Comparison of ENCODE assay signal across 10 mouse cellular contexts in genomic region chr6:113283500-113283899, GRCm38 (mm10). TPM values are rescaled to one million over a fixed set of nuclear protein-coding genes. Genes with fewer than 3 reads are reported as not detected.
A peak's percentile ranks its signal among the peaks of the same experiment; 100 is the strongest.
DNase-seq lines count a peak whose midpoint lies in the region; ATAC-seq and TF ChIP-seq lines count a peak whose summit lies in the region.
"Had no signal": no experiment of that assay in that cellular context is flagged by ENCODE, and none has a peak within 500 bp of the region (broad histone marks: within the 10 kb centered on the region; RNA-seq: fewer than 3 reads in every experiment).

No protein-coding gene starts in this region.

- H3K4me3 ChIP-seq in forebrain, embryonic 15.5 days: no peak overlapping the region
- H3K4me3 ChIP-seq in forebrain, embryonic 14.5 days (ENCODE audit: low read depth, low read length): no peak overlapping the region
- H3K4me3 ChIP-seq in intestine, embryonic 15.5 days (replicated peaks): no peak overlapping the region
- peak overlapping the region; percentile 19; the same call in 1 of the 2 replicates for H3K4me3 ChIP-seq in stomach, embryonic 16.5 days (replicated peaks; ENCODE audit: low read length)
- no peak overlapping the region for H3K4me3 ChIP-seq in layer of hippocampus, adult 2 months
- no peak overlapping the region for H3K4me3 ChIP-seq in gastrocnemius, adult 2 months
- H3K4me3 ChIP-seq: megakaryocyte, embryonic 14.5 days had no signal

- peaks cover 7% of the 10 kb centered on the region; the same call in 1 of the 2 replicates for H3K36me3 ChIP-seq in forebrain, embryonic 15.5 days
- peaks cover 13% of the 10 kb centered on the region; the same call in 1 of the 2 replicates for H3K36me3 ChIP-seq in forebrain, embryonic 14.5 days (ENCODE audit: control insufficient read depth, insufficient read depth, low read length)
- no peaks in the 10 kb centered on the region for H3K36me3 ChIP-seq in intestine, embryonic 15.5 days
- H3K36me3 ChIP-seq in stomach, embryonic 16.5 days (ENCODE audit: control insufficient read depth, insufficient read depth, low read length): no peaks in the 10 kb centered on the region

- intact Hi-C loops in gastrocnemius, adult 2 months (cut with DNase I): no loop called here

- no peak overlapping the region for H3K27ac ChIP-seq in forebrain, embryonic 15.5 days (replicated peaks)
- H3K27ac ChIP-seq in forebrain, embryonic 14.5 days (ENCODE audit: low read depth, low read length): no peak overlapping the region
- H3K27ac ChIP-seq in intestine, embryonic 15.5 days: no peak overlapping the region
- H3K27ac ChIP-seq in stomach, embryonic 16.5 days (ENCODE audit: low read length): no peak overlapping the region
- no peak overlapping the region for H3K27ac ChIP-seq in layer of hippocampus, adult 2 months
- H3K27ac ChIP-seq in gastrocnemius, adult 2 months: no peak overlapping the region

- no peak for TF ChIP-seq CTCF in layer of hippocampus, adult 2 months (conservative IDR thresholded peaks at IDR 0.05)
- TF ChIP-seq CTCF in gastrocnemius, adult 2 months (IDR thresholded peaks at IDR 0.05): no peak

- H3K9ac ChIP-seq in forebrain, embryonic 15.5 days (replicated peaks): no peak overlapping the region
- no peak overlapping the region for H3K9ac ChIP-seq in forebrain, embryonic 14.5 days (ENCODE audit: low read length)
- no peak overlapping the region for H3K9ac ChIP-seq in intestine, embryonic 15.5 days
- no peak overlapping the region for H3K9ac ChIP-seq in stomach, embryonic 16.5 days (ENCODE audit: low read length)

- 0 out of 2 replicates have a peak overlapping the region, but pooled peaks have one; percentile 56 for H3K4me2 ChIP-seq in forebrain, embryonic 15.5 days (replicated peaks)
- no peak overlapping the region for H3K4me2 ChIP-seq in forebrain, embryonic 14.5 days (ENCODE audit: low read length)
- peak overlapping the region; percentile 28; the same call in 1 of the 2 replicates for H3K4me2 ChIP-seq in intestine, embryonic 15.5 days (replicated peaks)
- peak overlapping the region; percentile 23 for H3K4me2 ChIP-seq in stomach, embryonic 16.5 days (ENCODE audit: low read depth, low read length)

- peaks cover 35% of the 10 kb centered on the region for H3K27me3 ChIP-seq in forebrain, embryonic 15.5 days
- H3K27me3 ChIP-seq in forebrain, embryonic 14.5 days (replicated peaks; ENCODE audit: control insufficient read depth, insufficient read depth, low read length): peaks cover 32% of the 10 kb centered on the region
- peaks cover 37% of the 10 kb centered on the region for H3K27me3 ChIP-seq in intestine, embryonic 15.5 days (replicated peaks)
- peaks cover 31% of the 10 kb centered on the region for H3K27me3 ChIP-seq in stomach, embryonic 16.5 days (ENCODE audit: control insufficient read depth, insufficient read depth, low read length)

- peaks cover 15% of the 10 kb centered on the region for H3K4me1 ChIP-seq in forebrain, embryonic 15.5 days
- peaks cover 5% of the 10 kb centered on the region; the same call in 1 of the 2 replicates for H3K4me1 ChIP-seq in forebrain, embryonic 14.5 days (ENCODE audit: control insufficient read depth, insufficient read depth, low read length)
- H3K4me1 ChIP-seq in intestine, embryonic 15.5 days (replicated peaks): peaks cover 7% of the 10 kb centered on the region; the same call in 1 of the 2 replicates
- H3K4me1 ChIP-seq in stomach, embryonic 16.5 days (ENCODE audit: control insufficient read depth, insufficient read depth, low read length): peaks cover 5% of the 10 kb centered on the region; the same call in 1 of the 2 replicates

- 4% methylated on average over 6 of the region's 6 CpGs for WGBS in forebrain, embryonic 15.5 days
- 2% methylated on average over 6 of the region's 6 CpGs for WGBS in forebrain, embryonic 14.5 days
- 4% methylated on average over 6 of the region's 6 CpGs for WGBS in intestine, embryonic 15.5 days
- WGBS in stomach, embryonic 16.5 days: 10% methylated on average over 6 of the region's 6 CpGs

- H3K9me3 ChIP-seq in forebrain, embryonic 15.5 days: no peaks in the 10 kb centered on the region
- H3K9me3 ChIP-seq in forebrain, embryonic 14.5 days (replicated peaks; ENCODE audit: control insufficient read depth, low read length): no peaks in the 10 kb centered on the region
- H3K9me3 ChIP-seq in intestine, embryonic 15.5 days: no peaks in the 10 kb centered on the region
- no peaks in the 10 kb centered on the region for H3K9me3 ChIP-seq in stomach, embryonic 16.5 days (replicated peaks; ENCODE audit: control insufficient read depth, low read length)
- H3K9me3 ChIP-seq: megakaryocyte, embryonic 14.5 days had no signal

- no peak for ATAC-seq in forebrain, embryonic 15.5 days (replicated peaks)
- ATAC-seq in forebrain, embryonic 14.5 days: no peak
- ATAC-seq in intestine, embryonic 15.5 days: 0 out of 2 replicates have a peak, but pooled peaks have one; percentile 17
- peak; percentile 68; the same call in 1 of the 2 replicates for ATAC-seq in stomach, embryonic 16.5 days (ENCODE audit: insufficient read depth, low FRiP score)

- DNase-seq in forebrain, embryonic 14.5 days (ENCODE audit: low spot score): no peak
- DNase-seq in retina, postnatal 1 day: peak; percentile 12
- DNase-seq in retina, embryonic 14.5 days (ENCODE audit: low spot score): no peak
- DNase-seq in layer of hippocampus, adult 2 months (ENCODE audit: low spot score in 2 of 2): no peak
- DNase-seq in gastrocnemius, adult 2 months: no peak
- DNase-seq: kidney, adult 2 months had no signal

RNA-seq across cellular contexts. Expression of gene Cpne9, which starts 1.4 kb away (rescaled TPM):
- polyA plus RNA-seq in forebrain, embryonic 15.5 days (2015; fragmentation: Nextera tagmentation; extraction: Ambion mirVana): 0.34 and 0.39 TPM in 2 replicates
- polyA plus RNA-seq in forebrain, embryonic 14.5 days (2014; fragmentation: Nextera tagmentation; extraction: Ambion mirVana): 0.23 and 0.80 TPM in 2 replicates
- polyA plus RNA-seq in intestine, embryonic 15.5 days (2015; fragmentation: Nextera tagmentation; extraction: Ambion mirVana): 0.14 TPM in 1 of 2 replicates, not detected in the other
- 0.06 TPM in 1 of 2 replicates, not detected in the other for polyA plus RNA-seq in stomach, embryonic 16.5 days (2015; fragmentation: Nextera tagmentation; extraction: Ambion mirVana)
- 10 to 100 TPM; 24.0 to 24.7 TPM for total RNA-seq in layer of hippocampus, adult 2 months (2021)
- total RNA-seq in gastrocnemius, adult 2 months (2021): not detected

RNA-seq across cellular contexts. Expression of gene Brpf1, which starts 23.4 kb away (rescaled TPM):
- 19.6 and 22.2 TPM in 2 replicates for polyA plus RNA-seq in forebrain, embryonic 15.5 days (2015; fragmentation: Nextera tagmentation; extraction: Ambion mirVana)
- polyA plus RNA-seq in forebrain, embryonic 14.5 days (2014; fragmentation: Nextera tagmentation; extraction: Ambion mirVana): 15.8 and 17.0 TPM in 2 replicates
- polyA plus RNA-seq in intestine, embryonic 15.5 days (2015; fragmentation: Nextera tagmentation; extraction: Ambion mirVana): 13.6 and 15.3 TPM in 2 replicates
- 12.9 and 13.6 TPM in 2 replicates for polyA plus RNA-seq in stomach, embryonic 16.5 days (2015; fragmentation: Nextera tagmentation; extraction: Ambion mirVana)
- total RNA-seq in layer of hippocampus, adult 2 months (2021): 10 to 100 TPM; 41.0 to 43.8 TPM
- 10 to 100 TPM; 10.2 to 10.3 TPM for total RNA-seq in gastrocnemius, adult 2 months (2021)

RNA-seq across cellular contexts. Expression of gene Ogg1, which starts 43.3 kb away (rescaled TPM):
- polyA plus RNA-seq in forebrain, embryonic 15.5 days (2015; fragmentation: Nextera tagmentation; extraction: Ambion mirVana): 11.6 and 11.8 TPM in 2 replicates
- polyA plus RNA-seq in forebrain, embryonic 14.5 days (2014; fragmentation: Nextera tagmentation; extraction: Ambion mirVana): 12.7 and 14.7 TPM in 2 replicates
- 11.3 and 13.3 TPM in 2 replicates for polyA plus RNA-seq in intestine, embryonic 15.5 days (2015; fragmentation: Nextera tagmentation; extraction: Ambion mirVana)
- polyA plus RNA-seq in stomach, embryonic 16.5 days (2015; fragmentation: Nextera tagmentation; extraction: Ambion mirVana): 12.0 and 12.6 TPM in 2 replicates
- 10 to 100 TPM in 1 of 2 experiments, 1 to 10 TPM in 1; 9.1 to 10.6 TPM for total RNA-seq in layer of hippocampus, adult 2 months (2021)
- 1 to 10 TPM; 3.9 to 5.2 TPM for total RNA-seq in gastrocnemius, adult 2 months (2021)

RNA-seq across cellular contexts. Expression of gene Mtmr14, which starts 45.9 kb away (rescaled TPM):
- polyA plus RNA-seq in forebrain, embryonic 15.5 days (2015; fragmentation: Nextera tagmentation; extraction: Ambion mirVana): 47.0 and 53.8 TPM in 2 replicates
- polyA plus RNA-seq in forebrain, embryonic 14.5 days (2014; fragmentation: Nextera tagmentation; extraction: Ambion mirVana): 41.7 and 43.6 TPM in 2 replicates
- polyA plus RNA-seq in intestine, embryonic 15.5 days (2015; fragmentation: Nextera tagmentation; extraction: Ambion mirVana): 31.9 and 32.2 TPM in 2 replicates
- 25.9 and 26.2 TPM in 2 replicates for polyA plus RNA-seq in stomach, embryonic 16.5 days (2015; fragmentation: Nextera tagmentation; extraction: Ambion mirVana)
- total RNA-seq in layer of hippocampus, adult 2 months (2021): 10 to 100 TPM; 15.0 to 15.6 TPM
- total RNA-seq in gastrocnemius, adult 2 months (2021): 10 to 100 TPM; 14.9 to 16.0 TPM

Comparison
In these comparisons a context has a peak if more than half of its experiments do, and no peak if none do; other contexts are left out.
1. ATAC-seq: peak in intestine, embryonic 15.5 days (single experiment) and stomach, embryonic 16.5 days (single experiment); none in forebrain, embryonic 15.5 days (single experiment) and forebrain, embryonic 14.5 days (single experiment).